Mouse (Mus musculus) megakaryocyte-erythroid progenitor cell, adult 5-6 weeks (primary cell): ENCODE data around the gene Plpp3. TPM values are rescaled to one million over a fixed set of nuclear protein-coding genes. Genes with fewer than 3 reads are reported as not detected.
A peak's percentile ranks its signal among the peaks of the same experiment; 100 is the strongest.

Experiments
- ATAC-seq: replicated peaks from 2 replicates; pipeline ENCODE4 v1.8.0; 2016; ENCODE audit warnings: mild to moderate bottlenecking, inconsistent platforms; ENCODE audit not compliant: severe bottlenecking, poor library complexity, low FRiP score, low TSS enrichment
- total RNA-seq, 2 experiments: library from RNA; stranded (forward) in 1 of 2; stranded (reverse) in 1 of 2; fragments of 200-1000, 215-1000 nt in 1 of 2; fragments of >200 nt in 1 of 2; fragmentation: Nextera tagmentation in 1 of 2; gene quantifications; 2 replicates each; pipeline ENCODE4 v1.2.3; 2014 to 2017

The Plpp3 gene
- total RNA-seq, 2 experiments from 2014 or later, result 0.94 TPM; not detected in 1

- 0 out of 2 replicates have a peak, but pooled peaks have one; percentile 30 for ATAC-seq
Observed at GRCm38 (mm10) chr4:105206995-105207394, 49.8 kb downstream of the Plpp3 start.

GRCm38 (mm10) chr4:105207641-105208040 lies 50.5 kb downstream of the Plpp3 start:
- ATAC-seq, result no peak

- no peak for ATAC-seq
Observed at GRCm38 (mm10) chr4:105208977-105209376, 51.8 kb downstream of the Plpp3 start.

- no peak for ATAC-seq
Observed at GRCm38 (mm10) chr4:105213314-105213713, 56.2 kb downstream of the Plpp3 start.

DNA sequence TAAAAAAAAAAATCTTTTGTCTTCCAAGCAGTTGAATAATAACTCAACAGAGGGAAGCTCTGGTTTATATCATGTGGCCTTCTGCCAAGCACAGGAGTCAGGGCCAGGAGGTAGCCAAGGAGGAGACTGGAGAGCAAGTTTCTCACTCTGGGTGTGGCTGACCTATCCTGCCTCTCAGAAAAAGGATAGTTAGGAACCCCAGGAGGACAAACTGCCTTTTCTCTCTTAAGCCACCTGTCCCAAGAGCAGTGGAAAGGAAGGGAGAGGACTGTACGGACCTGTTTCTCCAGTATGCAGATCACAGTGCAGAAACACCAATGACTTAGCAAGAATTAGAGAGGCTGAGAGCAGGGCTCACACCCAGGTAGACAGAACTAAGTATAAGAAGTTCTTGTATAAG lies 57.3 kb downstream of the Plpp3 start:
- no peak for ATAC-seq

GRCm38 (mm10) chr4:105215726-105216410 lies 58.7 kb downstream of the Plpp3 start:
- ATAC-seq, result no peak

- ATAC-seq, result no peak
Observed at GRCm38 (mm10) chr4:105218202-105218601, 61.1 kb downstream of the Plpp3 start.

GRCm38 (mm10) chr4:105219316-105219715 lies 62.2 kb downstream of the Plpp3 start:
- ATAC-seq, result no peak

- ATAC-seq, result no peak
Observed at GRCm38 (mm10) chr4:105220849-105221248, 63.7 kb downstream of the Plpp3 start.

GRCm38 (mm10) chr4:105221256-105221840 lies 64.2 kb downstream of the Plpp3 start:
- ATAC-seq, result no peak

DNA sequence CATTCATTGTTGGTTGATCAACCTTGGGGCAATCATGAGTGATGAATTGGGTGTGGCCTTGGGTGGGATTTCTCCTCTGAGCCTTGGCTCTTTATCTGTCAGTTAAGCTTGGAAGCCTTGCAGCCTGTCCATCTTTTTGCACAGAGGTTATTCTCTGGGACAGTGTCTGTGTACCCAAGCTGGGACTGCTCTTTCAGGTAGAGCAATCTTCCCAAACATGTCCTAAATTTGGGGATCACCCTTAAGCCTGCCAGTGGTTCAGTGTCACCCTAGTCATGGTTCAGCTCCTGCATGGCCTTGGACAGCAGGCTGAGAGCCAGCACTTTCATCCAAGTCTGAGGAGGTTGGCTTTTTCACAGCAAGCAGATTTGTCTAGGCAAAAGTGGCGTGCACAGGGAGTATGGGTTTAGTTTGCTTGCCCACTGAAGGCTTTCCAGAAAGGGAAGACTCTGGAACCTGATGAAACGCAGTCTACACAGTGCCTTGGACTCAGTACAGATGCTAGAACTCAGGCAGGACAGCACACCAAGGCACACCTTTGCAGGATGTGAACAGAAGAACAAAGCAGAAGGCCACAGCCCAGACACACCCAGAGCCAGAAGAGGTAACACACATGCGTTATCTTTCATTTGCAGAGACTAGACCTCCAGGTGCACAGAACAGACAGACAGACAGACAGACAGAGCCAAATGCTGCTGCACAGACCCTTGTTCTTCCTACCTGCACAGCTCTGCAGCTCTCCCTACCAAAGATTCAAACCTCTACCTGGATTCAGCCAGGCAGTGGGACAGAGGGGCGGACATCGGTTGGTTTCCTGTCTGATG lies 66.2 kb downstream of the Plpp3 start:
- ATAC-seq, result no peak

DNA sequence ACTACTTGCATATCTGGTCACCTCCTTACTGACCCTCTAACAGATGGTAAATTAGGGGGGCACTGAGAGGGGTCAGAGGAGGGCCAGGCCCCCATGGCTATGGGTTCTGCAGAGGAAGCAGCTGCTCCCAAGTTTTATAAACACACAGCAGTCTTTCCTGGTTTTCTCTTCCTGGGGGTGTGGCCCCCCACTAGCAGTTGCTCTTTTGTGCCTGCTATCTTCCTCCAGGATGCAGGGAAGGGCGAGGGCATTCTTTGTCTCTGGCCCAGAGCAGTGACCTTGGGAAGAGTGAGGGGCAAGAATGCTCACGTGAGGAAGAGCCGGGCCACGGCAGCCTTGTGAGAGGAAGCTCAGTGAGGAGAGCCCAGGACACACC lies 66.8 kb downstream of the Plpp3 start:
- ATAC-seq, result no peak

- ATAC-seq, result peak; percentile 81
Observed at GRCm38 (mm10) chr4:105225512-105225911, 68.4 kb downstream of the Plpp3 start.

DNA sequence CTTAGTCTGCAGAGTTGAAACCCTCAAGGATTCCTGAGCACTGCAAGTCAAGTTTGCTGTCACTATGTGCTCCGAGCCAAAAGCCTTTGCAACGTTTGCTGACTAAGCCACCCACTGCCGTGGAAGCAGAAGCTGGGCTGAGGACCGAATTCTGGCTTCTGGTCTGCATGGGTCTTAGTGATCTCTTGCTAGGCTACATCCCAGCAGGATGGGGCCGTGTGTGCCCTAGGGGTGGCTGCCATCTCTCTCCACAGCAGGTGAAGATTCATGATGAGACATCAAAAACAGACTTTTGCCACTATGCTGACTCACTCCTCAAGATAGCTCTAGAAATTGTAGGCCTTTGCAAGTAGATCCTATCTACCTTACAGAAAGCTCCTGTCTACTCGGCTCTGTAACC lies 69.2 kb downstream of the Plpp3 start:
- no peak for ATAC-seq

- no peak for ATAC-seq
Observed at GRCm38 (mm10) chr4:105230127-105230526, 73.0 kb downstream of the Plpp3 start.

DNA sequence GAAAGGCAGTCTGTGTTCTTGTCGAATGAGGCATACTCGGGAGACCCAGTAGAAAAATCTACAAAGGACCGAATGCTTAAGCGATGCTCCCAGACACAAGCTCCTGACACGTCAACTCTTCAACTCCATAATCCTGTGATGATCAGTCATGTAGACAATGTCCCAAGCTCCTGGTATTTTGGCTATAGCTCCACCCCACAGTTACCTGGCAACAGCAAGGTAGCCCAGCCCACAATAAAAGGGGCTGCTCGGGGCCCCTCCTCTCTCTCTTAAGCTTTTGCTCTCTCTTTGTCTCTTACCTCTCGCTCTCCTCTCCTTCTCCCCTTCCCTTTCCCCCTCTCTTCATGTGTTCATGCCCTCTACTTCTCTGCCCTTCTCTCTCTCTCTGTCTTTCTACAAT lies 83.1 kb downstream of the Plpp3 start:
- ATAC-seq, result no peak

DNA sequence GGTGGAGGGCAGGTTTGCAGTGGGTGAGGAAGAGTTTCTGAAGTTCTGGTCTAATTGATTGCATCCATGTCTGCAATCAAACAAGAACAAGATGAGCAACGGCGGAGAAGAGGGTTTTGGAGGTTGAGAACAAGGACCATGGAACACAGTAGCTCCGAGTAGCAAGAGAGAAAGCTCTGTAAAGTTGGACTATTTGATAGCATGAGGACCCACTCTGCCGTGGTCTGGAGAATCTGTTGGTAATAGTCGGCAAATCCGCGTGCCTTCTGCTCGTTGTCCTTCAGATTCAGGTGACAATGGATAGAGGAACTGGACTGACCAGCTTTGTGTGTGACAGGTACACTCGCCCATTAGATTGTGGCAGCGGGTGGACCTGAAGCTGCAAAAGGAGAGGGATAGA lies 87.8 kb downstream of the Plpp3 start:
- no peak for ATAC-seq

DNA sequence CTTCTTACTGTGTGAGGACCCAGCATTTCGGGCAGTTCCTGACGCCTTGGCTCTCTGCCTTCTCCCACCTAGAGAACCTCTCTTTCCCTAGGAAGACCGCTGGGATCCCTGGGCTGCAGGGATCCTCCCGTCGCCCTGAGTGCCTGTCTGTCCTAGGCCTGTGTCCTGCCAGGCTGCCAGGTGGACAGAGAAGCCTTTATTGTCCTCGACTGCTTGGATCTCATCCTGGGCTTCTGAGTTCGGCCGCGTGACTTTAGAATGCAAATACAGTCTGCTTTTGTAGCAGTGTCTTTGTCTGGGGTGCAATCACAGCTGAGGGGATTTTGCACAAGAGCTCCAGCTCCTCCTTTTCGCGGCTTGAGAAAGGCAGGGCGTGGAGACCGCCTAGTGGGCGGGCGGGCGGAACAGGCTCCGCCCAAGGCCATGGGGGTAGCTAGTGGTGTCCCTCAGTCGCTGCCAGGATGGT lies 88.4 kb downstream of the Plpp3 start:
- ATAC-seq, result no peak

DNA sequence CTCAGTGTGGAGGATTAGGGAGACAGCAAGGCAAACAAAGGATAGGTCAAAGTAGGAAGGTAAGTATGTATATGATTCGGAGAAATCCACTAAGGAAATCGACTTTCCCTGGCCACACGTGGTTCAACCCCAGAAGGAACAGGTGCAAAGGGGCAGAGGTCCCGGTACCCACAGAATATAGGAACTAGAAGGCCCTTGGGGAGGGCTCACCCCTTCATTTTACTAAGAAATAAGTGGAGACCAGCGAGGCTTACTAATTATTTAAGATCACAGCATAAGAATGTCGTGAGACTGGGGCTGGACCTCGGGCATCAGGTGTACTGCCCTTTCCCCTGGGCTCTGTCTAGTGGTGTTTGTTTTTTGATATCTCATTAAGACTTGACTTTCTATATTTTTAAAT lies 89.2 kb downstream of the Plpp3 start:
- ATAC-seq, result no peak

DNA sequence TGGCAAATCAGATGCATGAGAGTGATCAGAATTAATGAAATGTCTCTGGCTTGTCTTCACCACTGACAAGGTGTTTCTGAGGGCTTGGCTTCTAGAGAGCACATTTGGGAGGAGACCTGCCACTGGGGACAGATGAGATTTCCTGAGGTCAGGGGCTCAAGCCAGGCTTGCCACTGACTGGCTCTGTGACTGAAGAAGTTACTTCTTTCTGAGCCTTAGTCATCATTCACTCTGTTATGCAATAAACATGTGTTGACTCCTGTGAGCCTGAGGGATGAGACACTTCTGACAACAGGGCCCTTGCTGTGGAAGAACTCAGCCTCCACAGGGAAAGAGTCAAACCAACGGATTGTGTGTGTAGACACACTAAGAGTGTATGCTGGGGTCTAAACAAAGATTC lies 91.0 kb downstream of the Plpp3 start:
- no peak for ATAC-seq

- no peak for ATAC-seq
Observed at GRCm38 (mm10) chr4:105249283-105249682, 92.1 kb downstream of the Plpp3 start.
